In genomic region chr6:136856071-136856636, GRCm38 (mm10) we compare ENCODE assay signal across 10 mouse cellular contexts. TPM values are rescaled to one million over a fixed set of nuclear protein-coding genes. Genes with fewer than 3 reads are reported as not detected.
DNase-seq lines count a peak whose midpoint lies in the region; ATAC-seq and TF ChIP-seq lines count a peak whose summit lies in the region.
"Had no signal": no experiment of that assay in that cellular context is flagged by ENCODE, and none has a peak within 500 bp of the region (broad histone marks: within the 10 kb centered on the region; RNA-seq: fewer than 3 reads in every experiment).

No protein-coding gene starts in this region.

- 57% methylated on average over 14 of the region's 14 CpGs for whole genome bisulfite sequencing in forebrain, postnatal 0 days
- WGBS in forebrain, embryonic 13.5 days = 67% methylated on average over 14 of the region's 14 CpGs
- WGBS in heart, embryonic 14.5 days = 15% methylated on average over 14 of the region's 14 CpGs
- 26% methylated on average over 14 of the region's 14 CpGs for WGBS in lung, postnatal 0 days

- H3K9me3 ChIP-seq in forebrain, postnatal 0 days (ENCODE audit: low read length) = no peaks in the 10 kb centered on the region
- no peaks in the 10 kb centered on the region for H3K9me3 ChIP-seq in forebrain, embryonic 13.5 days (replicated peaks)
- no peaks in the 10 kb centered on the region for H3K9me3 ChIP-seq in heart, embryonic 14.5 days (ENCODE audit: control insufficient read depth, low read length)
- H3K9me3 ChIP-seq in lung, postnatal 0 days (ENCODE audit: low read length) = no peaks in the 10 kb centered on the region

- no peak overlapping the region for H3K9ac ChIP-seq in forebrain, postnatal 0 days
- H3K9ac ChIP-seq in forebrain, embryonic 13.5 days = no peak overlapping the region
- peak overlapping the region; percentile 70 for H3K9ac ChIP-seq in heart, embryonic 14.5 days (ENCODE audit: low read length)
- H3K9ac ChIP-seq in lung, postnatal 0 days (replicated peaks; ENCODE audit: low read depth) = no peak overlapping the region

- peak; percentile 44; the same call in 1 of the 2 replicates for ATAC-seq in forebrain, postnatal 0 days
- no peak for ATAC-seq in forebrain, embryonic 13.5 days
- peak; percentile 26; the same call in 1 of the 2 replicates for ATAC-seq in heart, embryonic 14.5 days (ENCODE audit: insufficient number of reproducible peaks, insufficient read depth, low FRiP score, low read depth)
- ATAC-seq in lung, postnatal 0 days = peak; percentile 15; the same call in 1 of the 2 replicates

- DNase-seq in forebrain, postnatal 0 days = no peak
- peak; percentile 63 to 66 for DNase-seq in adrenal gland, postnatal 36 days
- DNase-seq in lung, postnatal 0 days (ENCODE audit: low spot score) = peak; percentile 44
- no peak for DNase-seq in layer of hippocampus, adult 9-11 months
- DNase-seq in frontal cortex, postnatal 10 days (ENCODE audit: low spot score in 2 of 2) = no peak
- no peak for DNase-seq in retina, embryonic 14.5 days (ENCODE audit: low spot score)

- no peak for TF ChIP-seq CTCF in forebrain, postnatal 0 days (IDR thresholded peaks at IDR 0.05; ENCODE audit: low read depth)
- TF ChIP-seq CTCF in lung, postnatal 0 days (IDR thresholded peaks at IDR 0.05) = 0 out of 2 replicates have a peak, but pooled peaks have one; percentile 7

- no peak overlapping the region for H3K4me3 ChIP-seq in forebrain, postnatal 0 days (ENCODE audit: low read depth, low read length)
- H3K4me3 ChIP-seq in forebrain, embryonic 13.5 days = no peak overlapping the region
- peak overlapping the region; percentile 38 to 48 for H3K4me3 ChIP-seq in heart, embryonic 14.5 days (ENCODE audit: control insufficient read depth in 1 of 2, insufficient read depth in 1 of 2, low read depth in 1 of 2, low read length in 2 of 2)
- no peak overlapping the region for H3K4me3 ChIP-seq in lung, postnatal 0 days (ENCODE audit: low read depth, low read length)

- peaks cover 6% of the 10 kb centered on the region; the same call in 1 of the 2 replicates for H3K27me3 ChIP-seq in forebrain, postnatal 0 days (ENCODE audit: insufficient read depth, low read length)
- H3K27me3 ChIP-seq in forebrain, embryonic 13.5 days = no peaks in the 10 kb centered on the region
- no peaks in the 10 kb centered on the region for H3K27me3 ChIP-seq in heart, embryonic 14.5 days (ENCODE audit: control insufficient read depth, insufficient read depth, low read length)
- no peaks in the 10 kb centered on the region for H3K27me3 ChIP-seq in lung, postnatal 0 days (replicated peaks; ENCODE audit: insufficient read depth, low read length)

- H3K27ac ChIP-seq in forebrain, postnatal 0 days (ENCODE audit: low read depth, low read length) = no peak overlapping the region
- H3K27ac ChIP-seq in forebrain, embryonic 13.5 days = no peak overlapping the region
- peak overlapping the region; percentile 85 to 89 for H3K27ac ChIP-seq in heart, embryonic 14.5 days (replicated peaks in 1 of 2; ENCODE audit: control insufficient read depth in 1 of 2, insufficient read depth in 1 of 2, low read depth in 2 of 2, low read length in 2 of 2)
- no peak overlapping the region; the same call in 1 of the 2 replicates for H3K27ac ChIP-seq in lung, postnatal 0 days (ENCODE audit: low read length)

- TF ChIP-seq EP300 in lung, postnatal 0 days (IDR thresholded peaks at IDR 0.05) = no peak

- H3K36me3 ChIP-seq in forebrain, postnatal 0 days (ENCODE audit: insufficient read depth) = no peaks in the 10 kb centered on the region
- no peaks in the 10 kb centered on the region for H3K36me3 ChIP-seq in forebrain, embryonic 13.5 days (ENCODE audit: poor library complexity, severe bottlenecking)
- H3K36me3 ChIP-seq in heart, embryonic 14.5 days (ENCODE audit: control insufficient read depth, insufficient read depth, low read length) = no peaks in the 10 kb centered on the region
- no peaks in the 10 kb centered on the region for H3K36me3 ChIP-seq in lung, postnatal 0 days (ENCODE audit: insufficient read depth, low read length)

- no peaks in the 10 kb centered on the region for H3K4me1 ChIP-seq in forebrain, postnatal 0 days (ENCODE audit: insufficient read depth)
- peaks cover 4% of the 10 kb centered on the region; the same call in 1 of the 2 replicates for H3K4me1 ChIP-seq in forebrain, embryonic 13.5 days
- peaks cover 33 to 46% of the 10 kb centered on the region in 2 experiments for H3K4me1 ChIP-seq in heart, embryonic 14.5 days (ENCODE audit: control insufficient read depth in 2 of 2, insufficient read depth in 2 of 2, low read length in 2 of 2)
- peaks cover 16% of the 10 kb centered on the region; the same call in 1 of the 2 replicates for H3K4me1 ChIP-seq in lung, postnatal 0 days (ENCODE audit: insufficient read depth, low read depth, low read length)

- H3K4me2 ChIP-seq in forebrain, postnatal 0 days (ENCODE audit: low read depth) = no peak overlapping the region
- no peak overlapping the region for H3K4me2 ChIP-seq in forebrain, embryonic 13.5 days
- H3K4me2 ChIP-seq in heart, embryonic 14.5 days (ENCODE audit: low read length) = peak overlapping the region; percentile 65
- peak overlapping the region; percentile 33 for H3K4me2 ChIP-seq in lung, postnatal 0 days (replicated peaks; ENCODE audit: low read depth, low read length)

RNA-seq across cellular contexts. Expression of gene Art4, which starts 1.4 kb away (rescaled TPM):
- total RNA-seq in forebrain, postnatal 0 days (2014; rRNA removed) = not detected in 2 replicates
- polyA plus RNA-seq in forebrain, postnatal 0 days (2015; fragmentation: Nextera tagmentation; extraction: Ambion mirVana) = 0.13 and 0.23 TPM in 2 replicates
- 0.08 TPM in 1 of 2 replicates, not detected in the other for polyA plus RNA-seq in forebrain, embryonic 13.5 days (2015; fragmentation: Nextera tagmentation; extraction: Ambion mirVana)
- total RNA-seq in adrenal gland, postnatal 36 days (2021) = 1 to 10 TPM; 3.6 to 6.0 TPM
- polyA plus RNA-seq in heart, embryonic 14.5 days (2014; fragmentation: Nextera tagmentation; extraction: Ambion mirVana) = 9.5 and 11.2 TPM in 2 replicates
- polyA plus RNA-seq in lung, postnatal 0 days (2015; fragmentation: Nextera tagmentation; extraction: Ambion mirVana) = 7.5 and 7.9 TPM in 2 replicates
- polyA plus RNA-seq: C2C12 had no signal

RNA-seq across cellular contexts. Expression of gene Mgp, which starts 19.5 kb away (rescaled TPM):
- total RNA-seq in forebrain, postnatal 0 days (2014; rRNA removed) = 31.2 and 32.7 TPM in 2 replicates
- 39.9 and 57.8 TPM in 2 replicates for polyA plus RNA-seq in forebrain, postnatal 0 days (2015; fragmentation: Nextera tagmentation; extraction: Ambion mirVana)
- polyA plus RNA-seq in forebrain, embryonic 13.5 days (2015; fragmentation: Nextera tagmentation; extraction: Ambion mirVana) = 3.0 and 3.3 TPM in 2 replicates
- total RNA-seq in adrenal gland, postnatal 36 days (2021) = 100 to 1,000 TPM; 136 to 192 TPM
- 457 and 563 TPM in 2 replicates for polyA plus RNA-seq in heart, embryonic 14.5 days (2014; fragmentation: Nextera tagmentation; extraction: Ambion mirVana)
- 1,533 and 1,851 TPM in 2 replicates for polyA plus RNA-seq in lung, postnatal 0 days (2015; fragmentation: Nextera tagmentation; extraction: Ambion mirVana)
- total RNA-seq: neutrophil, adult 5-6 weeks had no signal

RNA-seq across cellular contexts. Expression of gene Smco3, which starts 20.9 kb away (rescaled TPM):
- total RNA-seq in forebrain, postnatal 0 days (2014; rRNA removed) = 2.7 and 2.8 TPM in 2 replicates
- 1.5 TPM in 2 replicates for polyA plus RNA-seq in forebrain, postnatal 0 days (2015; fragmentation: Nextera tagmentation; extraction: Ambion mirVana)
- polyA plus RNA-seq in forebrain, embryonic 13.5 days (2015; fragmentation: Nextera tagmentation; extraction: Ambion mirVana) = not detected in 2 replicates
- total RNA-seq in adrenal gland, postnatal 36 days (2021) = under 1 TPM in 1 of 2 experiments, not detected in 1; 0.20 TPM
- polyA plus RNA-seq in heart, embryonic 14.5 days (2014; fragmentation: Nextera tagmentation; extraction: Ambion mirVana) = not detected in 2 replicates
- polyA plus RNA-seq in lung, postnatal 0 days (2015; fragmentation: Nextera tagmentation; extraction: Ambion mirVana) = 2.3 and 3.4 TPM in 2 replicates

RNA-seq across cellular contexts. Expression of gene Wbp11, which starts 28.1 kb away (rescaled TPM):
- total RNA-seq in forebrain, postnatal 0 days (2014; rRNA removed) = 45.8 and 52.5 TPM in 2 replicates
- polyA plus RNA-seq in forebrain, postnatal 0 days (2015; fragmentation: Nextera tagmentation; extraction: Ambion mirVana) = 67.1 and 87.4 TPM in 2 replicates
- 94.5 and 98.8 TPM in 2 replicates for polyA plus RNA-seq in forebrain, embryonic 13.5 days (2015; fragmentation: Nextera tagmentation; extraction: Ambion mirVana)
- 10 to 100 TPM; 77.0 to 78.2 TPM for total RNA-seq in adrenal gland, postnatal 36 days (2021)
- polyA plus RNA-seq in heart, embryonic 14.5 days (2014; fragmentation: Nextera tagmentation; extraction: Ambion mirVana) = 67.7 and 69.5 TPM in 2 replicates
- 44.4 and 46.1 TPM in 2 replicates for polyA plus RNA-seq in lung, postnatal 0 days (2015; fragmentation: Nextera tagmentation; extraction: Ambion mirVana)

RNA-seq across cellular contexts. Expression of gene BC049715, which starts 28.7 kb away (rescaled TPM):
- 0.92 and 1.9 TPM in 2 replicates for total RNA-seq in forebrain, postnatal 0 days (2014; rRNA removed)
- 1.1 and 2.1 TPM in 2 replicates for polyA plus RNA-seq in forebrain, postnatal 0 days (2015; fragmentation: Nextera tagmentation; extraction: Ambion mirVana)
- 0.85 and 1.9 TPM in 2 replicates for polyA plus RNA-seq in forebrain, embryonic 13.5 days (2015; fragmentation: Nextera tagmentation; extraction: Ambion mirVana)
- 1 to 10 TPM in 1 of 2 experiments, under 1 TPM in 1; 0.43 to 1.2 TPM for total RNA-seq in adrenal gland, postnatal 36 days (2021)
- 1.1 and 2.3 TPM in 2 replicates for polyA plus RNA-seq in heart, embryonic 14.5 days (2014; fragmentation: Nextera tagmentation; extraction: Ambion mirVana)
- 1.8 and 2.2 TPM in 2 replicates for polyA plus RNA-seq in lung, postnatal 0 days (2015; fragmentation: Nextera tagmentation; extraction: Ambion mirVana)

Comparison
In these comparisons a context has a peak if more than half of its experiments do, and no peak if none do; other contexts are left out.
1. DNase-seq: peak in adrenal gland, postnatal 36 days (2 of 2) and lung, postnatal 0 days (single experiment); none in forebrain, postnatal 0 days (single experiment), layer of hippocampus, adult 9-11 months (single experiment), frontal cortex, postnatal 10 days (0 of 2) and retina, embryonic 14.5 days (single experiment).
2. H3K27ac ChIP-seq: peak in heart, embryonic 14.5 days (2 of 2); none in forebrain, postnatal 0 days (single experiment), forebrain, embryonic 13.5 days (single experiment) and lung, postnatal 0 days (single experiment).
3. H3K4me2 ChIP-seq: peak in heart, embryonic 14.5 days (single experiment) and lung, postnatal 0 days (single experiment); none in forebrain, postnatal 0 days (single experiment) and forebrain, embryonic 13.5 days (single experiment).
4. H3K4me3 ChIP-seq: peak in heart, embryonic 14.5 days (2 of 2); none in forebrain, postnatal 0 days (single experiment), forebrain, embryonic 13.5 days (single experiment) and lung, postnatal 0 days (single experiment).